Mouse (Mus musculus): ENCODE measurements around the gene 1700029F12Rik.

DNA sequence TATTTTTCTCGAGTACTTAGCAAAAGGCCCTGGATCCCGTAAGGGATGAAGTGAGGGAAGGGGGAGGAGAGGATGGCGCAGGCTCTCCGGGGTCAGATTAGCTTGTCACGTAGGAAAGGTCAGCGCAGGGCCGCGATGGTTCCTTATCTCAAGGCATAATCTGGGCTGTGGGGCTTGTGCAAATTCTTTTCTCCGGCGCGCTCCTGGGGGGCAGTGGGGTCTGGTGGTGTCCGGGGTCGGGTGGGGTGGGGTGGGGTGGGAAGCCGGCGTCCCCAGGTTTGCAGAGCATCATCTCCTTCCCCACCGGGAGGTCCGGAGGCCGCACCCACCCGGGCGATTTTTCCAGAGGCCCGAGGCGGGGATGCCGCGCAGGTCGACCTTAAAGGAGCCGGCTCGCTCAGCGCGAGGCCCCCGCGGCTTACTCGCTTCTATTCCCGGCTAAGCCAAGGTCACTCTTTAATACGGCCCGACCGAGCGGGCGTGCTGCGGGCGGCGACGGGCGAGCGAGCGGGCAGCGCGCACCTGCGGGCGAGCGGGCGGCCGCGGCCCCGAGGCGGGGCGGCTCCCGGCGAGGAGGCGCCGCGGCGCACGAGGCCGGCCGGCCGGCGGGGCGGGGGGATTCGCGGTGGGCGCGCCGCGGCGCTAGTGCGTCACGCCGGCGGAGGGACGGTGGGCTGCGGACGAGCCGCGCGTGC, 36.9 kb upstream of the 1700029F12Rik start:
- TF ChIP-seq CTCF (IDR thresholded peaks at IDR 0.05; ENCODE audit: extremely low read depth, insufficient read depth, insufficient read length, insufficient replicate concordance) (no peak), POLR2A (IDR thresholded peaks at IDR 0.05; ENCODE audit: low read depth, low read length) (no peak)

Data from spleen, adult 2 months (tissue).